Mouse (Mus musculus): ENCODE measurements around the gene Lysmd1. TPM values are rescaled to one million over a fixed set of nuclear protein-coding genes. Genes with fewer than 3 reads are reported as not detected.

Gene Lysmd1
- total RNA-seq, 1 experiment: 5.1 TPM

GRCm38 (mm10) chr3:95161618-95162344, 27.9 kb downstream of the Lysmd1 start:
- TF ChIP-seq ZNF384 (IDR thresholded peaks at IDR 0.05; ENCODE audit: low read depth, low read length): no peak
- TF ChIP-seq ZC3H11A (IDR thresholded peaks at IDR 0.05; ENCODE audit: borderline replicate concordance, low read depth, low read length): no peak
- no peak for TF ChIP-seq MAFK (IDR thresholded peaks at IDR 0.05; ENCODE audit: insufficient read depth, low read depth, low read length)
- TF ChIP-seq HCFC1 (IDR thresholded peaks at IDR 0.05; ENCODE audit: borderline replicate concordance, insufficient read depth, low read length): no peak
- no peak for TF ChIP-seq CHD2 (IDR thresholded peaks at IDR 0.05; ENCODE audit: low read depth, low read length)
- Histone ChIP-seq H3K9me3 (ENCODE audit: control insufficient read depth, insufficient read depth, low read depth, low read length) (no peaks in the 10 kb centered on the region), H3K4me1 (ENCODE audit: control insufficient read depth in 2 of 2, insufficient read depth in 2 of 2, low read length in 2 of 2, poor library complexity in 1 of 2) (peaks cover 4 to 23% of the 10 kb centered on the region in 2 experiments), H3K4me3 (ENCODE audit: insufficient read depth in 1 of 2, low read depth in 1 of 2, low read length in 2 of 2, poor library complexity in 1 of 2, severe bottlenecking in 1 of 2) (peak overlapping the region; percentile 80 to 86), H3K27ac (ENCODE audit: insufficient read depth, low read depth, low read length, poor library complexity, severe bottlenecking) (no peak overlapping the region; the same call in 1 of the 2 replicates), H3K36me3 (ENCODE audit: control insufficient read depth, insufficient read depth, low read length, poor library complexity, severe bottlenecking) (no peaks in the 10 kb centered on the region), H3K9ac (ENCODE audit: insufficient read depth, low read depth, low read length, poor library complexity, severe bottlenecking) (peak overlapping the region; percentile 45; the same call in 1 of the 2 replicates)
- peak; percentile 20 for DNase-seq (ENCODE audit: low read depth, low spot score)
- in situ Hi-C loops (cut with MboI; ENCODE audit: low sequenced_read_pairs in 2 of 2, unreplicated experiment in 2 of 2): no loop called here

GRCm38 (mm10) chr3:95162345-95162628, 28.4 kb downstream of the Lysmd1 start:
- Histone ChIP-seq H3K27ac (ENCODE audit: insufficient read depth, low read depth, low read length, poor library complexity, severe bottlenecking) (no peak overlapping the region), H3K9ac (ENCODE audit: insufficient read depth, low read depth, low read length, poor library complexity, severe bottlenecking) (no peak overlapping the region), H3K36me3 (ENCODE audit: control insufficient read depth, insufficient read depth, low read length, poor library complexity, severe bottlenecking) (no peaks in the 10 kb centered on the region), H3K4me3 (ENCODE audit: insufficient read depth in 1 of 2, low read depth in 1 of 2, low read length in 2 of 2, poor library complexity in 1 of 2, severe bottlenecking in 1 of 2) (peak overlapping the region in 1 of 2 experiments; percentile 86; a peak in 1 of 4 replicates), H3K4me1 (ENCODE audit: control insufficient read depth in 2 of 2, insufficient read depth in 2 of 2, low read length in 2 of 2, poor library complexity in 1 of 2) (peaks cover 4 to 25% of the 10 kb centered on the region in 2 experiments), H3K9me3 (ENCODE audit: control insufficient read depth, insufficient read depth, low read depth, low read length) (no peaks in the 10 kb centered on the region)
- in situ Hi-C loops (cut with MboI; ENCODE audit: low sequenced_read_pairs in 2 of 2, unreplicated experiment in 2 of 2): no loop called here
- DNase-seq (ENCODE audit: low read depth, low spot score): no peak
- no peak for TF ChIP-seq ZC3H11A (IDR thresholded peaks at IDR 0.05; ENCODE audit: borderline replicate concordance, low read depth, low read length)
- no peak for TF ChIP-seq CHD2 (IDR thresholded peaks at IDR 0.05; ENCODE audit: low read depth, low read length)
- no peak for TF ChIP-seq ZNF384 (IDR thresholded peaks at IDR 0.05; ENCODE audit: low read depth, low read length)
- TF ChIP-seq HCFC1 (IDR thresholded peaks at IDR 0.05; ENCODE audit: borderline replicate concordance, insufficient read depth, low read length): no peak
- TF ChIP-seq MAFK (IDR thresholded peaks at IDR 0.05; ENCODE audit: insufficient read depth, low read depth, low read length): no peak

GRCm38 (mm10) chr3:95163419-95164255, 29.7 kb downstream of the Lysmd1 start:
- in situ Hi-C loops (cut with MboI; ENCODE audit: low sequenced_read_pairs in 2 of 2, unreplicated experiment in 2 of 2): no loop called here
- H3K27ac ChIP-seq (ENCODE audit: insufficient read depth, low read depth, low read length, poor library complexity, severe bottlenecking): no peak overlapping the region
- no peak for TF ChIP-seq MAFK (IDR thresholded peaks at IDR 0.05; ENCODE audit: insufficient read depth, low read depth, low read length)
- no peak for TF ChIP-seq ZNF384 (IDR thresholded peaks at IDR 0.05; ENCODE audit: low read depth, low read length)
- no peak for TF ChIP-seq ZC3H11A (IDR thresholded peaks at IDR 0.05; ENCODE audit: borderline replicate concordance, low read depth, low read length)
- TF ChIP-seq HCFC1 (IDR thresholded peaks at IDR 0.05; ENCODE audit: borderline replicate concordance, insufficient read depth, low read length): no peak
- TF ChIP-seq CHD2 (IDR thresholded peaks at IDR 0.05; ENCODE audit: low read depth, low read length): no peak
- H3K9me3 ChIP-seq (ENCODE audit: control insufficient read depth, insufficient read depth, low read depth, low read length): no peaks in the 10 kb centered on the region
- no peak overlapping the region for H3K9ac ChIP-seq (ENCODE audit: insufficient read depth, low read depth, low read length, poor library complexity, severe bottlenecking)
- H3K4me3 ChIP-seq (ENCODE audit: insufficient read depth in 1 of 2, low read depth in 1 of 2, low read length in 2 of 2, poor library complexity in 1 of 2, severe bottlenecking in 1 of 2): no peak overlapping the region
- H3K4me1 ChIP-seq (ENCODE audit: control insufficient read depth in 2 of 2, insufficient read depth in 2 of 2, low read length in 2 of 2, poor library complexity in 1 of 2): peaks cover 4 to 25% of the 10 kb centered on the region in 2 experiments
- no peaks in the 10 kb centered on the region; the same call in 1 of the 2 replicates for H3K36me3 ChIP-seq (ENCODE audit: control insufficient read depth, insufficient read depth, low read length, poor library complexity, severe bottlenecking)
- DNase-seq (ENCODE audit: low read depth, low spot score): peak; percentile 33

GRCm38 (mm10) chr3:95164256-95164550, 30.3 kb downstream of the Lysmd1 start:
- DNase-seq (ENCODE audit: low read depth, low spot score): no peak
- Histone ChIP-seq H3K9ac (ENCODE audit: insufficient read depth, low read depth, low read length, poor library complexity, severe bottlenecking) (no peak overlapping the region), H3K36me3 (ENCODE audit: control insufficient read depth, insufficient read depth, low read length, poor library complexity, severe bottlenecking) (no peaks in the 10 kb centered on the region; the same call in none of the 2 replicates), H3K9me3 (ENCODE audit: control insufficient read depth, insufficient read depth, low read depth, low read length) (no peaks in the 10 kb centered on the region), H3K4me3 (ENCODE audit: insufficient read depth in 1 of 2, low read depth in 1 of 2, low read length in 2 of 2, poor library complexity in 1 of 2, severe bottlenecking in 1 of 2) (no peak overlapping the region), H3K27ac (ENCODE audit: insufficient read depth, low read depth, low read length, poor library complexity, severe bottlenecking) (no peak overlapping the region), H3K4me1 (ENCODE audit: control insufficient read depth in 2 of 2, insufficient read depth in 2 of 2, low read length in 2 of 2, poor library complexity in 1 of 2) (peaks cover 4 to 25% of the 10 kb centered on the region in 2 experiments)
- TF ChIP-seq HCFC1 (IDR thresholded peaks at IDR 0.05; ENCODE audit: borderline replicate concordance, insufficient read depth, low read length) (no peak), ZNF384 (IDR thresholded peaks at IDR 0.05; ENCODE audit: low read depth, low read length) (no peak), ZC3H11A (IDR thresholded peaks at IDR 0.05; ENCODE audit: borderline replicate concordance, low read depth, low read length) (no peak), CHD2 (IDR thresholded peaks at IDR 0.05; ENCODE audit: low read depth, low read length) (no peak), MAFK (IDR thresholded peaks at IDR 0.05; ENCODE audit: insufficient read depth, low read depth, low read length) (no peak)
- in situ Hi-C loops (cut with MboI; ENCODE audit: low sequenced_read_pairs in 2 of 2, unreplicated experiment in 2 of 2): no loop called here
